Mouse (Mus musculus): ENCODE measurements around the gene Krt77.
A peak's percentile ranks its signal among the peaks of the same experiment; 100 is the strongest.

Gene Krt77

GRCm38 (mm10) chr15:101869431-101869830, at the start of gene Krt77:
TSS of gene Krt77 (minus strand) at chr15:101869705.
- DNase-seq: no peak

- no peak for DNase-seq
These were observed 46.6 kb upstream of the Krt77 start for GRCm38 (mm10) chr15:101916072-101916471.

GRCm38 (mm10) chr15:101904849-101905248, 35.3 kb upstream of the Krt77 start:
- no peak for DNase-seq

GRCm38 (mm10) chr15:101902171-101903149, 33.0 kb upstream of the Krt77 start:
- peak; percentile 12 for DNase-seq

- no peak for DNase-seq
These were observed 25.7 kb upstream of the Krt77 start for GRCm38 (mm10) chr15:101895216-101895615.

GRCm38 (mm10) chr15:101892820-101893219, 23.3 kb upstream of the Krt77 start, which contains the start of gene Krt76:
TSS of gene Krt76 (minus strand) at chr15:101892920.
- no peak for DNase-seq

- peak; percentile 13 for DNase-seq
These were observed 10.3 kb upstream of the Krt77 start for GRCm38 (mm10) chr15:101879776-101880175.

GRCm38 (mm10) chr15:101878041-101878440, 8.5 kb upstream of the Krt77 start:
- DNase-seq: no peak

GRCm38 (mm10) chr15:101874383-101874782, 4.9 kb upstream of the Krt77 start:
- no peak for DNase-seq

GRCm38 (mm10) chr15:101873231-101873630, 3.7 kb upstream of the Krt77 start:
- DNase-seq: no peak

- no peak for DNase-seq
These were observed 2.8 kb downstream of the Krt77 start for GRCm38 (mm10) chr15:101866754-101867153.

- peak; percentile 7 for DNase-seq
These were observed 8.9 kb downstream of the Krt77 start for GRCm38 (mm10) chr15:101860421-101861130.

- DNase-seq: peak; percentile 54
These were observed 9.8 kb downstream of the Krt77 start for GRCm38 (mm10) chr15:101859735-101860170.

GRCm38 (mm10) chr15:101858673-101859425, 10.7 kb downstream of the Krt77 start:
- peak; percentile 4 for DNase-seq

- no peak for DNase-seq
These were observed 12.8 kb downstream of the Krt77 start for GRCm38 (mm10) chr15:101856696-101857095.

- DNase-seq: no peak
These were observed 13.8 kb downstream of the Krt77 start for GRCm38 (mm10) chr15:101855732-101856131.

- DNase-seq: no peak
These were observed 15.2 kb downstream of the Krt77 start for GRCm38 (mm10) chr15:101854294-101854693.

- no peak for DNase-seq
These were observed 16.9 kb downstream of the Krt77 start for GRCm38 (mm10) chr15:101852571-101852970.

- DNase-seq: no peak
These were observed 18.8 kb downstream of the Krt77 start, which contains the start of gene Krt1 for GRCm38 (mm10) chr15:101850694-101851093. TSS of gene Krt1 (minus strand) at chr15:101850794.

GRCm38 (mm10) chr15:101845971-101846403, 23.5 kb downstream of the Krt77 start:
- DNase-seq: peak; percentile 46

GRCm38 (mm10) chr15:101843192-101843591, 26.3 kb downstream of the Krt77 start:
- DNase-seq: no peak

GRCm38 (mm10) chr15:101834784-101835328, 34.6 kb downstream of the Krt77 start:
- DNase-seq: no peak
